Mouse (Mus musculus) heart, embryonic 10.5 days (tissue): ENCODE results near the gene Mast2. TPM values are rescaled to one million over a fixed set of nuclear protein-coding genes. Genes with fewer than 3 reads are reported as not detected.
A peak's percentile ranks its signal among the peaks of the same experiment; 100 is the strongest.

Source experiments
- DNase-seq: peaks from one replicate; pipeline ENCODE4 v3.0.0-alpha.2; 2017; ENCODE audit warnings: low spot score
- H3K27ac ChIP-seq: fragments of 300-500 bp; sonication (generic); 2 replicates; pipeline ENCODE4 v1.5.1; 2016; ENCODE audit warnings: mild to moderate bottlenecking
- H3K27me3 ChIP-seq: fragments of 300-500 bp; sonication (generic); 2 replicates; pipeline ENCODE4 v1.6.1; 2016; ENCODE audit warnings: mild to moderate bottlenecking; ENCODE audit not compliant: poor library complexity, insufficient read depth, severe bottlenecking
- H3K36me3 ChIP-seq: fragments of 300-500 bp; sonication (generic); 2 replicates; pipeline ENCODE4 v1.6.1; 2016; ENCODE audit warnings: mild to moderate bottlenecking, moderate library complexity
- H3K4me1 ChIP-seq: fragments of 300-500 bp; sonication (generic); 2 replicates; pipeline ENCODE4 v1.6.1; 2016; ENCODE audit warnings: mild to moderate bottlenecking
- H3K4me3 ChIP-seq: fragments of 300-500 bp; sonication (generic); 2 replicates; pipeline ENCODE4 v1.5.1; 2016; ENCODE audit warnings: mild to moderate bottlenecking, moderate library complexity
- H3K9me3 ChIP-seq: fragments of 300-500 bp; sonication (generic); 2 replicates; pipeline ENCODE4 v1.6.1; 2016; ENCODE audit warnings: mild to moderate bottlenecking, moderate library complexity
- WGBS: fragments of 180-500 bp; shearing (Covaris S2); methylation state at CpG from one replicate; pipeline ENCODE4 v1.1.7; 2016; 5-methylcytosine and 5-hydroxymethylcytosine counted together
- polyA plus RNA-seq: library from polyadenylated mRNA; unstranded; fragments of >200 nt; fragmentation: Nextera tagmentation; extraction: Ambion mirVana; gene quantifications from 2 replicates; pipeline ENCODE4 v1.2.1, GENCODE M21; 2016

Mast2 gene
- polyA plus RNA-seq, 1 experiment from 2014 or later: 15.4 TPM

DNA sequence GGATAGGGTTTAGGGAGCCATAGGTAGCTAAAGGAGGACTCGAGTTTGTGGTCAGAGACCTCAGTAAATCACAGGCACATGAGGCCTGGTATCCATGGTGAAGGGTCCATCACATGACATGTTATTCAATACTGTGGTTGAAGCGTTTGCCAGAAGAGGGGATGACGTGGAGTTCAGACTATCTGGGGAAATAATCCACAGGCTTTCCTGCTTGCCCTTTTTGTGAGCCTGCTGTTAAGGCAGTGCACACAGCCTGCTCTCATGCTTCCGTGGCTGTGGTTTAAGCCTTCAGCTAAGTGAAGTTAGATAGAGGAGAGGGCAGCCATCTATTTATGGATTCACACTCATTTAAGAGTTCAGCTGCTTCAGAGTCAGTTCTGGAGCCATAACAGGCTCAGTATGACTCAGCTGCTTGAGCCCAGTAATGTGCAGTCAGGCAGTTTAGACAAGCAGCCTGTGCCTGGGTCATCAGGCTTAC is 163.1 kb downstream of the Mast2 start:
- 42% methylated on average over 4 of the region's 4 CpGs for WGBS
- DNase-seq: no peak
- H3K27ac ChIP-seq: peak overlapping the region; percentile 43
- H3K4me3 ChIP-seq: no peak overlapping the region
- 0 out of 2 replicates have a peak, but pooled peaks cover 11% of the 10 kb centered on the region for H3K4me1 ChIP-seq
- no peaks in the 10 kb centered on the region for H3K27me3 ChIP-seq
- H3K9me3 ChIP-seq: no peaks in the 10 kb centered on the region
- peaks cover 31% of the 10 kb centered on the region for H3K36me3 ChIP-seq

GRCm38 (mm10) chr4:116293296-116293695 is 170.7 kb downstream of the Mast2 start:
- DNase-seq: no peak
- no peaks in the 10 kb centered on the region for H3K4me1 ChIP-seq
- peaks cover 59% of the 10 kb centered on the region for H3K36me3 ChIP-seq
- H3K4me3 ChIP-seq: no peak overlapping the region
- H3K27me3 ChIP-seq: no peaks in the 10 kb centered on the region
- H3K27ac ChIP-seq: no peak overlapping the region
- 82% methylated on average over 12 of the region's 12 CpGs for WGBS
- no peaks in the 10 kb centered on the region for H3K9me3 ChIP-seq

DNA sequence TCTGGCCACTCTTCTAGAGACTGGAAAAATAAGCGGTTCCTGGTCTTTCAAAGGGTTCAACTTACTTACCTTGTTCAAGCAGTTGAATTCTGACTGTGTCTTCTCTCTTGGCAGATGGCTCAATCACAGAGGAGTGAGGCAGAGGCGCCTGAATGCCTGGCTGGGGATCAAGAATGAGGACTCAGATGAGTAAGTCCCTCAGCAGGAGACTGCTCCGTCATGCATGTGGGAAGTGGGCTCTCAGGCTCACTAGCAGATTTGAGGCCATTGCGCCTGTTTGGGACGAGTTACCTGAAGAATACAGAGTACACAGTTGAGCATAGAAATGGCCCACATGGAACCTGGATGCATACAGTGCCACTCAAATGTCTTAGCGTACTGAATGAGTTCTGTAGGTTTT is 172.4 kb downstream of the Mast2 start:
- Histone ChIP-seq H3K27ac (no peak overlapping the region), H3K4me3 (no peak overlapping the region), H3K36me3 (peaks cover 72% of the 10 kb centered on the region), H3K27me3 (no peaks in the 10 kb centered on the region), H3K4me1 (no peaks in the 10 kb centered on the region), H3K9me3 (no peaks in the 10 kb centered on the region)
- no peak for DNase-seq
- WGBS: 89% methylated on average over 6 of the region's 6 CpGs

DNA sequence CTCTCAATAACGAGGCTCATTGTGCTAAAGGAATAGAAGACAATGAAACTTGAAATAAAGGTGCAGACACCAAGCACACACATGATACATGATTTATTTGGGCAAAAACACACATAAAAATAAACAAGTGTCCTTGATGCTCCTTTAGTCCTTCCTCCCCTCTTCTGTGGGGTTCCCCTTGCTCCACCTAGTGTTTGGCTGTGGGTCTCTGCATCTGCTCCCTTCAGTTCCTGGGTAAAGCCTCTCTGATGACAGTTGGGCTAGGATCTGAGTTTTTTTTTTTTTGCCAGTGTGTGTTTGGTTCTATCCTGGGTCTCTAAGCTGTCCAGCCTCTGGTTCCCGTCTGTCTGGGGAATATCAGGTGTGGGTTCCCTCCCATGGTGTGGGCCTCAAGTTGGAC is 181.8 kb downstream of the Mast2 start:
- 64% methylated on average over 2 of the region's 2 CpGs for WGBS

DNA sequence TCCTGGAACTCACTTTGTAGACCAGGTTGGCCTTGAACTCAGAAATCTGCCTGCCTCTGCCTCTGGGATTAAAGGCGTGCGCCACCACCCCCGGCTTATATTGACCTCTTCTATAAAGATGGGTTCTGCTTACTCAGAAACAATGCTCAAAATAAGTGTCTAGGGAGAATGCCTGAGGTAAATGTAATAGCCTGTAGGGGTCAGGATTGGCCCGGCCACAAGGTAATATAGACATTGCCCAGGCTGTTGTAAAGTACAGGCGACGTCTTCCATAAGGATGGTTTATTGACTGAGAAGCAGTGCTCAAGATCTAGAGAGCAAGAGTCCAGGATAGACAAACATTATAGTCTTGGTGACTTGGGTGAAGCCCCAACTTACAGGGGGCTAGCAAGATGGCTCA is 195.8 kb downstream of the Mast2 start:
- H3K9me3 ChIP-seq: no peaks in the 10 kb centered on the region
- H3K27ac ChIP-seq: no peak overlapping the region
- DNase-seq: no peak
- H3K36me3 ChIP-seq: peaks cover 58% of the 10 kb centered on the region
- no peaks in the 10 kb centered on the region for H3K4me1 ChIP-seq
- H3K4me3 ChIP-seq: no peak overlapping the region
- WGBS: 96% methylated on average over 6 of the region's 6 CpGs
- H3K27me3 ChIP-seq: no peaks in the 10 kb centered on the region

More for the DNA sequence above, 181.8 kb downstream of the Mast2 start:
- H3K4me3 ChIP-seq: no peak overlapping the region
- H3K4me1 ChIP-seq: no peaks in the 10 kb centered on the region
- DNase-seq: no peak
- no peak overlapping the region for H3K27ac ChIP-seq
- no peaks in the 10 kb centered on the region for H3K27me3 ChIP-seq
- H3K36me3 ChIP-seq: peaks cover 49% of the 10 kb centered on the region
- no peaks in the 10 kb centered on the region for H3K9me3 ChIP-seq

Other genes starting within 250 kb of the Mast2 start
- gene Pik3r3, start 242.6 kb downstream of the Mast2 start, polyA plus RNA-seq: 17.2 and 22.7 TPM in 2 replicates
- 13.8 and 17.5 TPM in 2 replicates for gene Ipp, start 43.4 kb upstream of the Mast2 start, polyA plus RNA-seq
- 23.8 and 24.5 TPM in 2 replicates for gene Tmem69, start 91.8 kb upstream of the Mast2 start, polyA plus RNA-seq
- gene Gpbp1l1, start 93.5 kb upstream of the Mast2 start, polyA plus RNA-seq: 16.8 and 28.4 TPM in 2 replicates
- 1.7 and 2.8 TPM in 2 replicates for gene Ccdc17, start 132.5 kb upstream of the Mast2 start, polyA plus RNA-seq
- 130 and 174 TPM in 2 replicates for gene Nasp, start 163.8 kb upstream of the Mast2 start, polyA plus RNA-seq
- 664 and 694 TPM in 2 replicates for gene Akr1a1, start 187.5 kb upstream of the Mast2 start, polyA plus RNA-seq
- 1,191 and 1,224 TPM in 2 replicates for gene Prdx1, start 221.4 kb upstream of the Mast2 start, polyA plus RNA-seq
- gene Mmachc, start 244.2 kb upstream of the Mast2 start, polyA plus RNA-seq: 33.6 and 37.0 TPM in 2 replicates
- gene Ccdc163, start 244.3 kb upstream of the Mast2 start, polyA plus RNA-seq: 21.2 and 23.2 TPM in 2 replicates